12 mouse cellular contexts compared by ENCODE assay signal in genomic region chr12:31158885-31159284, GRCm38 (mm10).
"Had no signal": no experiment of that assay in that cellular context is flagged by ENCODE, and none has a peak within 500 bp of the region (broad histone marks: within the 10 kb centered on the region; RNA-seq: fewer than 3 reads in every experiment).

No protein-coding gene starts in this region.

- H3K4me3 ChIP-seq: liver, embryonic 13.5 days; midbrain, embryonic 13.5 days had no signal

- H3K36me3 ChIP-seq: liver, embryonic 13.5 days; midbrain, embryonic 13.5 days had no signal

- ATAC-seq: lung, postnatal 0 days; midbrain, embryonic 13.5 days had no signal

- H3K9ac ChIP-seq: liver, embryonic 13.5 days; lung, embryonic 14.5 days; midbrain, embryonic 13.5 days had no signal

- H3K9me3 ChIP-seq: liver, embryonic 13.5 days; midbrain, embryonic 13.5 days had no signal

- H3K4me1 ChIP-seq: liver, embryonic 13.5 days; midbrain, embryonic 13.5 days had no signal

- H3K27ac ChIP-seq: liver, embryonic 13.5 days; macrophage; midbrain, embryonic 13.5 days had no signal

- H3K27me3 ChIP-seq: liver, embryonic 13.5 days; midbrain, embryonic 13.5 days had no signal

- H3K4me2 ChIP-seq: liver, embryonic 13.5 days; lung, embryonic 14.5 days; midbrain, embryonic 13.5 days had no signal

- DNase-seq: kidney, adult 18-20 months; kidney, adult 9 months; kidney, postnatal 14 days; kidney, postnatal 4 days; liver, embryonic 13.5 days; thymus, adult 2 months; thymus, postnatal 14 days; thymus, postnatal 4 days had no signal
